Mouse (Mus musculus) ES-E14 (cell line): ENCODE measurements around the gene Fam43a. TPM values are rescaled to one million over a fixed set of nuclear protein-coding genes. Genes with fewer than 3 reads are reported as not detected.

Experiments used
- DNase-seq: peaks from one replicate; pipeline ENCODE4 v3.0.0-alpha.2; 2013; ENCODE audit warnings: low read depth, low spot score
- H3K27ac ChIP-seq: 2 replicates; pipeline ENCODE4 v1.5.1; 2012; ENCODE audit warnings: low read depth, mild to moderate bottlenecking, low read length, moderate library complexity, mixed read lengths; ENCODE audit not compliant: poor library complexity, insufficient read depth, severe bottlenecking
- H3K36me3 ChIP-seq: 2 replicates; pipeline ENCODE4 v1.6.1; 2012; ENCODE audit warnings: mild to moderate bottlenecking, low read length, moderate library complexity, mixed read lengths; ENCODE audit not compliant: control insufficient read depth, poor library complexity, insufficient read depth, severe bottlenecking
- H3K4me1 ChIP-seq, 2 experiments: fragments of 150-350 bp in 1 of 2; sonication (generic) in 1 of 2; 2 replicates each; pipeline ENCODE4 v1.6.1; 2012; ENCODE audit warnings: low read length in 2 of 2, mild to moderate bottlenecking in 1 of 2, mixed read lengths in 1 of 2; ENCODE audit not compliant: control insufficient read depth in 2 of 2, insufficient read depth in 2 of 2, poor library complexity in 1 of 2
- H3K4me3 ChIP-seq, 2 experiments: fragments of 150-350 bp in 1 of 2; sonication (generic) in 1 of 2; 2 replicates each; pipeline ENCODE4 v1.5.1; 2012; ENCODE audit warnings: low read length in 2 of 2, low read depth in 1 of 2, mild to moderate bottlenecking in 1 of 2, mixed read lengths in 1 of 2; ENCODE audit not compliant: insufficient read depth in 1 of 2, poor library complexity in 1 of 2, severe bottlenecking in 1 of 2
- H3K9ac ChIP-seq: 2 replicates; pipeline ENCODE4 v1.6.1; 2012; ENCODE audit warnings: low read depth, mild to moderate bottlenecking, low read length, mixed read lengths; ENCODE audit not compliant: poor library complexity, insufficient read depth, severe bottlenecking
- H3K9me3 ChIP-seq: fragments of 150-350 bp; sonication (generic); 2 replicates; pipeline ENCODE4 v1.6.1; 2012; ENCODE audit warnings: low read depth, mild to moderate bottlenecking, low read length; ENCODE audit not compliant: control insufficient read depth, insufficient read depth
- CHD2 ChIP-seq: IDR thresholded peaks from 2 replicates; pipeline ENCODE4 v1.6.1; 2014; ENCODE audit warnings: mild to moderate bottlenecking, low read depth, low read length, inconsistent platforms
- HCFC1 ChIP-seq: IDR thresholded peaks from 2 replicates; pipeline ENCODE4 v1.6.1; 2012; ENCODE audit warnings: low read length, inconsistent platforms, borderline replicate concordance; ENCODE audit not compliant: insufficient read depth
- MAFK ChIP-seq: IDR thresholded peaks from 2 replicates; pipeline ENCODE4 v1.6.1; 2014; ENCODE audit warnings: mild to moderate bottlenecking, low read depth, low read length, inconsistent platforms; ENCODE audit not compliant: insufficient read depth
- ZC3H11A ChIP-seq: IDR thresholded peaks from 2 replicates; pipeline ENCODE4 v1.6.1; 2012; ENCODE audit warnings: low read depth, mild to moderate bottlenecking, inconsistent platforms, low read length, borderline replicate concordance
- ZNF384 ChIP-seq: IDR thresholded peaks from 2 replicates; pipeline ENCODE4 v1.6.1; 2012; ENCODE audit warnings: low read depth, low read length, inconsistent platforms
- in situ Hi-C, 2 experiments: fragments of 600-800 bp; cut with MboI; formaldehyde crosslinking; loops; one replicate each; pipeline ENCODE4 v1.15.1; 2025; ENCODE audit warnings: low sequenced_read_pairs in 2 of 2, inconsistent platforms in 1 of 2; ENCODE audit not compliant: unreplicated experiment in 2 of 2
- total RNA-seq: library from RNA; depleted of rRNA; stranded (reverse); fragments of 300-350 nt; gene quantifications from 2 replicates; pipeline ENCODE4 v1.2.3, GENCODE M21; 2012

The Fam43a gene
- total RNA-seq, 1 experiment = 22.2 TPM

- H3K27ac ChIP-seq = no peak overlapping the region
- DNase-seq = no peak
- in situ Hi-C loops = no loop called here
These were observed 1.0 kb downstream of the Fam43a start for GRCm38 (mm10) chr16:30600431-30601045.

DNA sequence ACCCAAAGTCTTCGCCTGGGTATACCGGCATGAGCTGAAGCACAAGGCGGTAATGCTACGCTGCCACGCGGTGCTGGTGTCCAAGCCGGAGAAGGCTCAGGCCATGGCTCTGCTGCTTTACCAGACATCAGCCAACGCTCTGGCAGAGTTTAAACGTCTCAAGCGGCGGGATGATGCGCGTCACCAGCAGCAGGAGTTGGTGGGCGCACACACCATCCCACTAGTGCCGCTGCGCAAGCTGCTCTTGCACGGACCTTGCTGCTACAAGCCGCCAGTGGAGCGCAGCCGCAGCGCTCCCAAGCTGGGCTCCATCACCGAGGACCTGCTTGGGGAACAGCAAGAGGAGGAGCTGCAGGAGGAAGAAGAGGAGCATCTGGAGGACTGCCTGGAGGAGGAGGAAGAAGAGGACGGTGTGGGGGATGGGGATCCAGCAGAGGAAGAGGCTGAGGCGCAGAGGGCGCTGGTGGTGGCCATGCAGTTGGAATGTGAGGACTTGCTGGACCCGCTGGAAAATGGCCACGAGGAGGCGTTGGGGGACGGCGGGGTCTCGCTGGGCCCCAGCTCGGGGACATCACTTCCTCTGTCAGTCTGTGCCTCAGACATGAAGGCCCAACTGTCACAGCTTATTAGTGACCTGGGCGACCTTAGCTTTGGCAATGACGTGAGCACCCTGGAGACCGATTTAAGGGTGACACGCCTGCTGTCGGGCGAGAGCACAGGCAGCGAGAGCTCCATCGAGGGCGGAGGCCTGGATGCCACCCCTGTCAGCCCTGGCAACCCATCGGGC is 1.7 kb downstream of the Fam43a start:
- TF ChIP-seq ZNF384 (no peak), HCFC1 (no peak), ZC3H11A (no peak), CHD2 (no peak), MAFK (no peak)
- in situ Hi-C loops = no loop called here
- no peak for DNase-seq
- Histone ChIP-seq H3K27ac (no peak overlapping the region; the same call in 1 of the 2 replicates), H3K4me3 (peak overlapping the region; percentile 66 to 80), H3K36me3 (peaks cover 13% of the 10 kb centered on the region), H3K9ac (peak overlapping the region; percentile 75), H3K9me3 (no peaks in the 10 kb centered on the region), H3K4me1 (peaks cover 15 to 36% of the 10 kb centered on the region in 2 experiments; a peak in 3 of 4 replicates)

More at GRCm38 (mm10) chr16:30600431-30601045, 1.0 kb downstream of the Fam43a start:
- Histone ChIP-seq H3K9me3 (no peaks in the 10 kb centered on the region), H3K9ac (peak overlapping the region; percentile 75), H3K4me1 (peaks cover 15 to 36% of the 10 kb centered on the region in 2 experiments; a peak in 3 of 4 replicates), H3K36me3 (peaks cover 13% of the 10 kb centered on the region), H3K4me3 (peak overlapping the region; percentile 66 to 80)
- TF ChIP-seq CHD2 = no peak
- 0 out of 2 replicates have a peak, but pooled peaks have one; percentile 19 for TF ChIP-seq HCFC1
- TF ChIP-seq ZC3H11A = no peak

DNA sequence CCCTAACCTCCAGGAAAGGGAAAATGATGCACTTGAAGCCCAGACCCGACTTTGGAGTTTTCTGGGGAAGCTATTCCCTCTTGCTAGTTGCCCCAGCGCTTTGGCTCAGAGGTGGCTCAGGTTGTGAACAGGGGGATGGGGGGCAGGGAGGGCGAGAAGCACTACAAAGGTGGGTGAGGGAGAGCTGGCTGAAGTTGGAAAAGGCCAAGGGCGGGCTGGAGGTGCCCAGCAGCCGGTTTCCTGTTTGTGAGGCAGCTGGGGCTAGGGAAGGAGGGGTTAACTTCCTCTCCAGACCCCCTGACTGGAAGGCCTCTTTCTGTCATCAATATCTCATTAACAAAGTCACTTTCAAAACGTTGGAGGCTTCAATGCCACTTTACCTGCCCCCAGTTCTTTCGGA is 2.4 kb downstream of the Fam43a start:
- no peak for DNase-seq
- H3K9me3 ChIP-seq = no peaks in the 10 kb centered on the region
- TF ChIP-seq HCFC1 (no peak), ZC3H11A (no peak), CHD2 (no peak), MAFK (no peak), ZNF384 (no peak)
- in situ Hi-C loops = no loop called here
- peaks cover 13 to 35% of the 10 kb centered on the region in 2 experiments; a peak in 2 of 4 replicates for H3K4me1 ChIP-seq
- H3K36me3 ChIP-seq = peaks cover 13% of the 10 kb centered on the region
- H3K27ac ChIP-seq = no peak overlapping the region
- H3K4me3 ChIP-seq = peak overlapping the region; percentile 17 to 80; a peak in 2 of 4 replicates
- H3K9ac ChIP-seq = peak overlapping the region; percentile 27; the same call in 1 of the 2 replicates

DNA sequence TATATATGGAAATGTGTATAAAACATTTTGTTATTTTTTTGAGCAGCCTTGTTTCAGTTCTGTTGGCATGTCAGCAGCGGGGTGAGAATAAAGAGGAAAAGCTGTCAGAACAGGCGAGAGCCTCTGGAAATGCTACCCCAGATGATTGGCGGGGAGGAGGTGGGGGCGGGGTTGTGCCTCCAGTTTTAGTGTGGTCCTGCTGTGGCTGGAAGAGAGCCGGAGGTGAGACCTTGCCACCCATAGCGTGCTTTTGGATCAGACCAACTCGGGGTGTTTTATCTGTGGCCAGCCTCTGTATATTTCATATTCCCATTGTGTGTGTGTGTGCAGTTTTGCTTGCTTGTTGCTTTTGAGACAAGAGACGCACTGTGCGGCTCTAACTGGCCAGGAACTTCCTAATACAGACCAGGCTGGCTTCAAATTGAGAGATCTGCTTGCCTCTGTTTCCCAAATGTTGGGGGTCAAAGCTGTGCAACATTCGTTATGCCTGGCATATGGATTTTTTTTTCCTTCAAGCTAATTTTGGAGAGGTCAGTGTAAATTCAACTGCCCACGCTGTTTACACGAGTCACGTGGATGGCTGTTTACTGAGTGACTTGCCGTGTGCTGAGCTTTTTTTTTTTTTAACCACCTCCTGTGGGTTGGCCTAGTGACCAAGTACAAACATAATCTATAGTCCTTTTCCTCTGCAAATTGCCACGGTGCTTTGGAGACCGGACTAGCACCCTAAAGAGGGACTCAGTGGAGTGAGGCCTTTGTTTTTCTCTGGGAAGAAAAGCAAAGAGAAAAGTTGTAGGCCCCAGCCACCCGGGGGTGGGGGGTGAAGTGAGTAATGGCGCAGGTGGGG is 3.4 kb downstream of the Fam43a start:
- no peak for TF ChIP-seq HCFC1
- peak; percentile 56; the same call in 1 of the 2 replicates for TF ChIP-seq ZNF384

More for the DNA sequence above, 3.4 kb downstream of the Fam43a start:
- peak overlapping the region; percentile 10 to 17; a peak in 1 of 4 replicates for H3K4me3 ChIP-seq
- H3K27ac ChIP-seq = no peak overlapping the region
- peaks cover 13% of the 10 kb centered on the region for H3K36me3 ChIP-seq
- H3K9ac ChIP-seq = peak overlapping the region; percentile 4; the same call in 1 of the 2 replicates
- in situ Hi-C loops = no loop called here
- no peaks in the 10 kb centered on the region for H3K9me3 ChIP-seq
- H3K4me1 ChIP-seq = peaks cover 12 to 31% of the 10 kb centered on the region in 2 experiments; a peak in 2 of 4 replicates
- no peak for DNase-seq
